Mouse (Mus musculus) kidney, adult 2 months (tissue): ENCODE data around the gene Tomm40.

Experiments used
- CTCF ChIP-seq: fragments of 200-500 bp; conservative IDR thresholded peaks from 2 replicates; pipeline ENCODE4 v1.5.1; 2011; ENCODE audit warnings: low read depth, mild to moderate bottlenecking, control low read depth, low read length, moderate library complexity, mixed read lengths; ENCODE audit not compliant: insufficient read depth, insufficient read length
- POLR2A ChIP-seq: fragments of 200-500 bp; IDR thresholded peaks from one replicate; pipeline ENCODE4 v1.6.1; 2011; ENCODE audit warnings: low read depth, low read length, control low read depth

- TF ChIP-seq POLR2A (no peak), CTCF (no peak)
Measured at GRCm38 (mm10) chr7:19663940-19664339, 51.3 kb downstream of the Tomm40 start.
